Mouse (Mus musculus): Measurements from ENCODE around the gene Cpsf3. TPM values are rescaled to one million over a fixed set of nuclear protein-coding genes. Genes with fewer than 3 reads are reported as not detected.

Gene Cpsf3
- polyA plus RNA-seq, 1 experiment from 2014 or later, result 122 TPM

DNA sequence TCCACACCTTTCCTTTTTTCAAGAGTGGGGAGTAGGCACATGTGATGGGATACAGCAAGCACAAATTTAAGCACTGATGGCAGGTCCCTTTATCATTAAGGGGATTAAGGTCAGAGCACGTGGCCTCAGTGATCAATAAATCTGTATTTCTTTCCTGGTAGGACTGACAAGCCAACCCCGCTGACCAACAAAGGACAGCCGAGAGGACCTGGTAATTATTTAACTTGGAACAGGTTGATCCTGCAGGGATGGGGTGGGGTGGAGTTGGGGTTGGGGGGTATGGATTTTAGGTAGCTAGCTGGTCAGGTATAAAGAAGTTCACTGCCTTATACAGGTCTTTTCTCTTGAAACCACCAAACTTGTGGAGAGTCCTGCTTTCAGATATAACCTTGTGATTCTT is 20.2 kb upstream of the Cpsf3 start:
- 74% methylated on average over 3 of the region's 3 CpGs for WGBS
- peaks cover 60% of the 10 kb centered on the region for H3K36me3 ChIP-seq (ENCODE audit: control insufficient read depth, insufficient read depth, low read length)

DNA sequence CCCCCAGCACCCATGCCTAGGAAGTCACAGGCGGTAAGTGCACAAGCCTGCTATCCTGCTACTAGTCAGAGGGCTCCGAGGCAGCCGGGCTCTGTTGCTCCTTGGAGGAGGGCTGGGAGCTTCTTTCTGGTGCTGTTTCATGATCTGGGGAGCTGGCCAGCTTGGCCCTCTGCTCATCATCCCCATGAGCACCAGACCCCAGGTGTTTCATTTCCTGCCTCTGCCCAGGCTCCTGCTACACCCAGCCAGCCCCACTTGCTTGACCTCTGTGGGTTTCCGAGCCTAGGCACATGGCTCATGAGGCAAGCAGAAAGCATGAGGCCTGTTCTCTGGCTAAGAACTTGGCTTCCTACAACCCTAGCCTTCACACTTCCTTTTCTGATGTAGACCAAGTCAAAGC is 19.7 kb upstream of the Cpsf3 start:
- Histone ChIP-seq H3K9ac (ENCODE audit: low read length) (no peak overlapping the region), H3K36me3 (ENCODE audit: control insufficient read depth, insufficient read depth, low read length) (peaks cover 60% of the 10 kb centered on the region), H3K4me1 (replicated peaks; ENCODE audit: control insufficient read depth, insufficient read depth, low read length) (no peaks in the 10 kb centered on the region), H3K4me3 (ENCODE audit: low read depth, low read length) (no peak overlapping the region), H3K4me2 (ENCODE audit: low read length) (no peak overlapping the region), H3K27me3 (replicated peaks; ENCODE audit: control insufficient read depth, insufficient read depth, low read length) (no peaks in the 10 kb centered on the region), H3K9me3 (ENCODE audit: control insufficient read depth, low read length) (no peaks in the 10 kb centered on the region), H3K27ac (ENCODE audit: low read depth) (no peak overlapping the region)
- ATAC-seq (replicated peaks; ENCODE audit: low FRiP score, low TSS enrichment, low read depth) (peak; percentile 9; the same call in 1 of the 2 replicates), DNase-seq (ENCODE audit: low spot score) (no peak)
- WGBS, result 86% methylated on average over 4 of the region's 4 CpGs

More for the DNA sequence above, 20.2 kb upstream of the Cpsf3 start:
- DNase-seq (ENCODE audit: low spot score) (no peak), ATAC-seq (replicated peaks; ENCODE audit: low FRiP score, low TSS enrichment, low read depth) (no peak)
- Histone ChIP-seq H3K4me3 (ENCODE audit: low read depth, low read length) (no peak overlapping the region), H3K27me3 (replicated peaks; ENCODE audit: control insufficient read depth, insufficient read depth, low read length) (no peaks in the 10 kb centered on the region), H3K4me2 (ENCODE audit: low read length) (no peak overlapping the region), H3K9me3 (ENCODE audit: control insufficient read depth, low read length) (no peaks in the 10 kb centered on the region), H3K27ac (ENCODE audit: low read depth) (peak overlapping the region; percentile 47; the same call in 1 of the 2 replicates), H3K4me1 (replicated peaks; ENCODE audit: control insufficient read depth, insufficient read depth, low read length) (no peaks in the 10 kb centered on the region), H3K9ac (ENCODE audit: low read length) (no peak overlapping the region)

DNA sequence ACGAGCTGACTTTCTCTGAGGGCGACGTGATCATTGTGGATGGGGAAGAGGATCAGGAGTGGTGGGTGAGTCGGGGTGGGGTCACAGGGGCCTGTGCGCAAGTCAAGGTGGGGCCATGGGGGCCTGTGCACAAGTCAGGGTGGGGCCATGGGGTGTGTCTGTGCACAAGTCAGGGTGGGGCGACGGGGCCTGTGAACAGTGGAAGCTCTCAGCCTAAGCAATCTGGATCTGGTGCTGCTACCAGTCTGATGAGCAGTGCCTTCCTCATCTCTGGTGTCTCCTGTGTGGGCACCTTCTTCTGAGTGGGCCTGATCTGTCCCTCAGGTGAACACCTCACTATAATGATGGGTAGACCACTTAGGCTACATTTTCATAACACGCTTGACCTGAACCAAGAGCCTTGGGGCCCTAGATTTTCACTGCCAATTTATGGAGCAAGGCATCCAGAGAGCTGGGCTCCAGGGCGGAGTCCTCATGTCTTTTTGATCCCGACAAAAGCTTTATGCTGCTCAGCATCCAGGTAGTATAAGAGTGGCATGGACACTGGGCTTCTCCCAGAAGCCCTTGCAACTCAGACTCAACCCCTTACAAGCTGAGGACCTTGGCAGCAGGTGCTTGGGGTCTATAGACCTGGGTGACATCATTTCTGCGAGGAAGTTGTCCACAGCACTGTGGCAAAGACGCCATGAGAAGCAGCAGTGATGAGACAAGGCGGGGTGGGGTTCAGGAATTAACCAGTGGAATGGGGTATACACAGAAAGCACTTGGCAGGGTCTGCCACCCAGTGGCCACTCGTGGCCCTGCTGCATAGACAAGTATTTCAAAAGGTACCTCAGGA is 19.0 kb upstream of the Cpsf3 start:
- H3K27me3 ChIP-seq (replicated peaks; ENCODE audit: control insufficient read depth, insufficient read depth, low read length), result no peaks in the 10 kb centered on the region
- peak; percentile 72 for DNase-seq (ENCODE audit: low spot score)

DNA sequence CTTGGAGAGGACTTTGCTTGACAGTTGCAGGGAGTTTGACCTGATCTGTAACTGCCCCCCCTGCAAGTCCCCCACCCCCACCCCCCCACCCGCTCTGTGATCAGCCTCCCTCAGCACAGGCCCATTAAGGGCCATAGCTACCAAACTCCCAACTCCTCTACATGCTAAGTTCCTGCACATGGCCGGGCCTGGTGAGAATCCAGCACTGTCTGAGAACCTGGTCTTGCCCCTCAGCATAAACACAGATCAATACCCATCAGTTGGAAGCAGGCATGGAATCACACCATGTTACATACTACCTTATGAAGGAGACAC is 18.4 kb upstream of the Cpsf3 start:
- H3K27ac ChIP-seq (ENCODE audit: low read depth), result no peak overlapping the region
- ATAC-seq (replicated peaks; ENCODE audit: low FRiP score, low TSS enrichment, low read depth) (no peak; the same call in 1 of the 2 replicates), DNase-seq (ENCODE audit: low spot score) (no peak)
- no peaks in the 10 kb centered on the region for H3K9me3 ChIP-seq (ENCODE audit: control insufficient read depth, low read length)
- no peak overlapping the region for H3K4me3 ChIP-seq (ENCODE audit: low read depth, low read length)
- H3K9ac ChIP-seq (ENCODE audit: low read length), result no peak overlapping the region
- 69% methylated on average over 2 of the region's 2 CpGs for WGBS
- peaks cover 67% of the 10 kb centered on the region for H3K36me3 ChIP-seq (ENCODE audit: control insufficient read depth, insufficient read depth, low read length)
- H3K27me3 ChIP-seq (replicated peaks; ENCODE audit: control insufficient read depth, insufficient read depth, low read length), result no peaks in the 10 kb centered on the region
- H3K4me1 ChIP-seq (replicated peaks; ENCODE audit: control insufficient read depth, insufficient read depth, low read length), result no peaks in the 10 kb centered on the region
- H3K4me2 ChIP-seq (ENCODE audit: low read length), result no peak overlapping the region

More for the DNA sequence above, 19.0 kb upstream of the Cpsf3 start:
- ATAC-seq (replicated peaks; ENCODE audit: low FRiP score, low TSS enrichment, low read depth), result peak; percentile 81
- H3K27ac ChIP-seq (ENCODE audit: low read depth), result no peak overlapping the region
- 68% methylated on average over 14 of the region's 14 CpGs for whole genome bisulfite sequencing
- H3K9ac ChIP-seq (ENCODE audit: low read length), result no peak overlapping the region
- no peaks in the 10 kb centered on the region for H3K9me3 ChIP-seq (ENCODE audit: control insufficient read depth, low read length)
- H3K4me2 ChIP-seq (ENCODE audit: low read length), result no peak overlapping the region
- H3K4me1 ChIP-seq (replicated peaks; ENCODE audit: control insufficient read depth, insufficient read depth, low read length), result no peaks in the 10 kb centered on the region
- no peak overlapping the region for H3K4me3 ChIP-seq (ENCODE audit: low read depth, low read length)
- H3K36me3 ChIP-seq (ENCODE audit: control insufficient read depth, insufficient read depth, low read length), result peaks cover 65% of the 10 kb centered on the region

DNA sequence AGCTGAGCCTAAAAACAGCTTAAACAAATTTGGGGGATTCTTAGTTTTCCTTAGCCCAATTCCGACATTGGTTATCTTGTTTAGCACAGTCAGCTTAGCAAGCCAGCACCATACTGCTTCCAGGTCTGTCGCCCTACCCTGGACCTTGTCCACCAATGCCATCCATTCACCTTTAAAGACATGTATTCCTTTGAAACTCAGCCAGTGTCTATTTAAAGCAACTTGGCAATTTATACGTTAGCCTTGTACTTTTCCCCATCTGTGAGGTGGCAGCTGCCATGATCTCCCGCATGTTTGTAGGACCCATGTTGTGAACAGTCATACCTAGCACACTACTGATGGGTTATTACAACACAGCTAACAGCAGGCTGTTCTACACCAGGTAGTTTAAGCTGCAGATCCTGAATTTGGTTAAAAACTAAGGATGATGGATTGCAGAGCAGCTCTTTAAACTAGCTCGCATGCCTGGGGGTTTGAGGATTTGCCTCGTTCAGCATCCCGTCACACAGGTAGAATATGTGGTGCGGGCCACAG is 17.0 kb upstream of the Cpsf3 start:
- Histone ChIP-seq H3K9ac (ENCODE audit: low read length) (no peak overlapping the region), H3K36me3 (ENCODE audit: control insufficient read depth, insufficient read depth, low read length) (peaks cover 66% of the 10 kb centered on the region), H3K27me3 (replicated peaks; ENCODE audit: control insufficient read depth, insufficient read depth, low read length) (no peaks in the 10 kb centered on the region), H3K4me3 (ENCODE audit: low read depth, low read length) (no peak overlapping the region), H3K4me1 (replicated peaks; ENCODE audit: control insufficient read depth, insufficient read depth, low read length) (no peaks in the 10 kb centered on the region), H3K9me3 (ENCODE audit: control insufficient read depth, low read length) (no peaks in the 10 kb centered on the region), H3K4me2 (ENCODE audit: low read length) (no peak overlapping the region), H3K27ac (ENCODE audit: low read depth) (no peak overlapping the region)
- DNase-seq (ENCODE audit: low spot score) (no peak), ATAC-seq (replicated peaks; ENCODE audit: low FRiP score, low TSS enrichment, low read depth) (no peak)
- 95% methylated on average over 8 of the region's 8 CpGs for WGBS

DNA sequence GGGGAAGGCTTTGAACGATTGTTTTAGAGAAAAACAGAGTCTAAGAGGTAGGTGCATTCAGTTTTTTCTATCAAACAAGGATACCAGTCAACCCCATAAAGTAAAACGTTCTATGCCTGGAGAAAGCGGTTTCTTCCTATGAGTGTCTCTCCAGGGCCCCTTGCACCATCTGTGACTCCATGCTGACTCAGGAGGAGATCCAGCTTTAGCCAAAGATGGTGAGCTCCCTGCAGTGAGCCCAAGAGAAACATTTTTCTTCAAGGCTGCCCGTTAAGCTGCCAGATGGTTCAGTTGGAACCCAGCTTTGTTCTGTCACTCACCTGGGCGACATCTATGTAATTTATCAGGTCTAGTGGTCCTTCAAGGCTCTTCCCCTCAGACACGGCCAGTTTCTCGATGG is 10.7 kb upstream of the Cpsf3 start:
- H3K9me3 ChIP-seq (ENCODE audit: control insufficient read depth, low read length), result no peaks in the 10 kb centered on the region
- no peak overlapping the region for H3K9ac ChIP-seq (ENCODE audit: low read length)
- H3K27me3 ChIP-seq (replicated peaks; ENCODE audit: control insufficient read depth, insufficient read depth, low read length), result no peaks in the 10 kb centered on the region
- peaks cover 48% of the 10 kb centered on the region for H3K36me3 ChIP-seq (ENCODE audit: control insufficient read depth, insufficient read depth, low read length)
- no peak overlapping the region for H3K27ac ChIP-seq (ENCODE audit: low read depth)
- ATAC-seq (replicated peaks; ENCODE audit: low FRiP score, low TSS enrichment, low read depth) (no peak), DNase-seq (ENCODE audit: low spot score) (no peak)
- H3K4me1 ChIP-seq (replicated peaks; ENCODE audit: control insufficient read depth, insufficient read depth, low read length), result no peaks in the 10 kb centered on the region
- no peak overlapping the region for H3K4me3 ChIP-seq (ENCODE audit: low read depth, low read length)
- 86% methylated on average over 7 of the region's 7 CpGs for WGBS
- no peak overlapping the region for H3K4me2 ChIP-seq (ENCODE audit: low read length)

DNA sequence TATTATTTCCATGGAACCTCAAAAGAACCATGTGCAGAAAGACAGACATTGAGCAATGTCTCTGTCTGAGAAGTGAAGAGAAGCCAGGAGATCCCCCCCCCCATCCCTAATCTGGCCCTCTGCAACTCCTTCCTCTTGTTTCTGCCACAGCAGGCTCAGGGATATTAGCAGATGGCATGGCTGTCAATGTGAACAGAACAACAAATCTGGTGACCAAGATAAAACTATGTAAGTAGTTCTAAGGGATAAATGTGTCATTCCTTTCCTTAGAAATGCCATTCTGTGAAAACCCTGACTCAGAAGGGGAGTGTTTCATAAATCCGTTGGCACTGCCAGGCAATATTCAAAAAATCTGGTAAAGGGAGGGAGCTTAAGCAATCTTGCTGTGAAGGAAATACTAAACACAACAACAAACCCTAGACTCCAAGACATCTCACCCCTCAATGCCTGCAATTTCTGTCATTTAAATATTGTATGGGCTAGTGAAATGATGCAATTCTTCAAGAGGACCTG is 7.8 kb upstream of the Cpsf3 start:
- Histone ChIP-seq H3K9me3 (ENCODE audit: control insufficient read depth, low read length) (no peaks in the 10 kb centered on the region), H3K4me1 (replicated peaks; ENCODE audit: control insufficient read depth, insufficient read depth, low read length) (no peaks in the 10 kb centered on the region), H3K36me3 (ENCODE audit: control insufficient read depth, insufficient read depth, low read length) (peaks cover 21% of the 10 kb centered on the region; the same call in 1 of the 2 replicates), H3K4me2 (ENCODE audit: low read length) (no peak overlapping the region), H3K9ac (ENCODE audit: low read length) (no peak overlapping the region), H3K27ac (ENCODE audit: low read depth) (no peak overlapping the region), H3K4me3 (ENCODE audit: low read depth, low read length) (no peak overlapping the region), H3K27me3 (replicated peaks; ENCODE audit: control insufficient read depth, insufficient read depth, low read length) (no peaks in the 10 kb centered on the region)
- ATAC-seq (replicated peaks; ENCODE audit: low FRiP score, low TSS enrichment, low read depth) (no peak), DNase-seq (ENCODE audit: low spot score) (no peak)
- 88% methylated on average over 1 of the region's 1 CpGs for WGBS

DNA sequence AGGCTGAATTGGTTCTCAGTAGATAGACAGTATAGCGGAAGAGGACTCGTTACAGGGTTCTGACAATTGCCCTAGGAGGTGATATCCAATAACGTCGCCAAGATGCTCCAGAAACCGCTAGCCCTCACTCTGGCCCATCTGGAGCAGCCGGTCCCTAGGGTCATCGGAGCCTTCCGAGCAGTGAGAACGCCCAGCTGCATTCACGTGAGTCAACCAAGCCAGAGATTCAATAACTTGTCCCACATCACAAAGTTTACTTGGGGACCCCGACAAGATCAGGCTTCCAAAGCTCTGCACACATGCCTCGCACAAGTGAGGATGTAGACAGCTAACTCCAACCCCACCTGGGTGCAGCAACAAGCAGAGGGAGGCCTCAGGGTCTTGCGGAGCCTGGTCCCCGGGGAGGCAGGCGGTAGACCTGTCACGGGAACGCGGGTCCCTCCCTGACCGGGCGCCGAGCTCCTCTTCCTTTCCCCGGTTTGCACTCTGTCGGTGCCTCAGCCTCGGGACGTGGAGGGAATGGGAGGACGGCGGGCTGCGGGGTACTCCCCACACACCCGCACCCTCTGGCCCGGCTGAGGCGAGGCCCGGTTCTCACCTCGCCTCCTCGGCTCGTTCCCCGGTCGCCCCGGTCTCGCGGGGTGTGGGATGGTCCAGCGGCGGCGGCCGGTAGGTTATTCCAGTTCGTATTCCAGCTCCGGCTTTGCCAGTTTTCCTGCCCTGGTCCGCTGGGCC is 484 bp downstream of the Cpsf3 start:
- Histone ChIP-seq H3K27ac (ENCODE audit: low read depth) (peak overlapping the region; percentile 67; the same call in 1 of the 2 replicates), H3K27me3 (replicated peaks; ENCODE audit: control insufficient read depth, insufficient read depth, low read length) (no peaks in the 10 kb centered on the region), H3K4me1 (replicated peaks; ENCODE audit: control insufficient read depth, insufficient read depth, low read length) (peaks cover 12% of the 10 kb centered on the region), H3K4me2 (ENCODE audit: low read length) (peak overlapping the region; percentile 81), H3K9me3 (ENCODE audit: control insufficient read depth, low read length) (no peaks in the 10 kb centered on the region), H3K4me3 (ENCODE audit: low read depth, low read length) (peak overlapping the region; percentile 95), H3K36me3 (ENCODE audit: control insufficient read depth, insufficient read depth, low read length) (peaks cover 11% of the 10 kb centered on the region), H3K9ac (ENCODE audit: low read length) (peak overlapping the region; percentile 89)
- under 1% methylated on average over 36 of the region's 47 CpGs for WGBS
- ATAC-seq (replicated peaks; ENCODE audit: low FRiP score, low TSS enrichment, low read depth), result peak; percentile 81
- no peak for DNase-seq (ENCODE audit: low spot score)

Data from intestine, embryonic 14.5 days (tissue).